13 mouse cellular contexts compared by ENCODE assay signal in genomic region chr4:46585811-46586190, GRCm38 (mm10). TPM values are rescaled to one million over a fixed set of nuclear protein-coding genes. Genes with fewer than 3 reads are reported as not detected.
A peak's percentile ranks its signal among the peaks of the same experiment; 100 is the strongest.
DNase-seq lines count a peak whose midpoint lies in the region; ATAC-seq and TF ChIP-seq lines count a peak whose summit lies in the region.
"Had no signal": no experiment of that assay in that cellular context is flagged by ENCODE, and none has a peak within 500 bp of the region (broad histone marks: within the 10 kb centered on the region; RNA-seq: fewer than 3 reads in every experiment).

No protein-coding gene starts in this region.

- H3K27me3 ChIP-seq in kidney, adult 2 months (replicated peaks; ENCODE audit: control insufficient read depth, insufficient read depth, low read length), result no peaks in the 10 kb centered on the region
- no peaks in the 10 kb centered on the region for H3K27me3 ChIP-seq in testis, adult 2 months (ENCODE audit: control insufficient read depth, insufficient read depth, low read length)
- no peaks in the 10 kb centered on the region for H3K27me3 ChIP-seq in thymus, adult 2 months (ENCODE audit: control insufficient read depth, insufficient read depth, low read length)
- H3K27me3 ChIP-seq: hindbrain, embryonic 12.5 days; liver, embryonic 15.5 days had no signal

- no peak overlapping the region for H3K27ac ChIP-seq in kidney, adult 2 months (ENCODE audit: insufficient read depth, low read depth, low read length)
- H3K27ac ChIP-seq in testis, adult 2 months (ENCODE audit: control insufficient read depth, insufficient read depth, low read depth, low read length), result peak overlapping the region; percentile 39; the same call in 1 of the 2 replicates
- no peak overlapping the region for H3K27ac ChIP-seq in thymus, adult 2 months (ENCODE audit: control insufficient read depth, insufficient read depth, low read length)
- H3K27ac ChIP-seq: hindbrain, embryonic 12.5 days; liver, embryonic 15.5 days had no signal

- H3K4me3 ChIP-seq in kidney, adult 2 months (ENCODE audit: insufficient read depth, low read depth, low read length), result no peak overlapping the region
- H3K4me3 ChIP-seq in testis, adult 2 months (ENCODE audit: control insufficient read depth, low read depth, low read length), result no peak overlapping the region
- H3K4me3 ChIP-seq in thymus, adult 2 months (ENCODE audit: control insufficient read depth, insufficient read depth, low read length), result no peak overlapping the region
- H3K4me3 ChIP-seq: hindbrain, embryonic 12.5 days; liver, embryonic 15.5 days had no signal

- WGBS in kidney, adult 2 months, result 66% methylated on average over 8 of the region's 8 CpGs
- 41% methylated on average over 8 of the region's 8 CpGs for WGBS in thymus, adult 2 months

- no peaks in the 10 kb centered on the region for H3K4me1 ChIP-seq in kidney, adult 2 months (ENCODE audit: control insufficient read depth, insufficient read depth, low read length)
- peaks cover 4% of the 10 kb centered on the region; the same call in 1 of the 2 replicates for H3K4me1 ChIP-seq in testis, adult 2 months (ENCODE audit: control insufficient read depth, insufficient read depth, low read length)
- peaks cover 19% of the 10 kb centered on the region for H3K4me1 ChIP-seq in thymus, adult 2 months (replicated peaks; ENCODE audit: control insufficient read depth, insufficient read depth, low read length)

- no peaks in the 10 kb centered on the region for H3K36me3 ChIP-seq in kidney, adult 2 months (ENCODE audit: control insufficient read depth, insufficient read depth, low read length)
- H3K36me3 ChIP-seq in testis, adult 2 months (ENCODE audit: control insufficient read depth, insufficient read depth, low read length), result no peaks in the 10 kb centered on the region
- no peaks in the 10 kb centered on the region for H3K36me3 ChIP-seq in thymus, adult 2 months (ENCODE audit: control insufficient read depth, insufficient read depth, low read length)
- H3K36me3 ChIP-seq: hindbrain, embryonic 12.5 days; liver, embryonic 15.5 days had no signal

- TF ChIP-seq CTCF in kidney, adult 2 months (conservative IDR thresholded peaks at IDR 0.05; ENCODE audit: insufficient read depth, insufficient read length, low read depth, low read length), result no peak
- TF ChIP-seq CTCF in testis, adult 2 months (IDR thresholded peaks at IDR 0.05; ENCODE audit: control insufficient read depth, insufficient read depth, insufficient replicate concordance, low read depth, low read length), result no peak
- TF ChIP-seq CTCF in thymus, adult 2 months (IDR thresholded peaks at IDR 0.05; ENCODE audit: borderline replicate concordance, control insufficient read depth, extremely low read depth, insufficient read depth, low read length, poor library complexity), result no peak

- no peak for TF ChIP-seq POLR2A in kidney, adult 2 months (IDR thresholded peaks at IDR 0.05; ENCODE audit: low read depth, low read length)
- TF ChIP-seq POLR2A in testis, adult 2 months (IDR thresholded peaks at IDR 0.05; ENCODE audit: control insufficient read depth, low read depth, low read length), result no peak
- no peak for TF ChIP-seq POLR2A in thymus, adult 2 months (IDR thresholded peaks at IDR 0.05; ENCODE audit: control insufficient read depth, extremely low read depth, insufficient read depth, low read length, poor library complexity)

- peak; percentile 40; the same call in 1 of the 2 replicates for ATAC-seq in common myeloid progenitor, adult 5-6 weeks (replicated peaks; ENCODE audit: low read depth, poor library complexity, severe bottlenecking)

- DNase-seq in adrenal gland, postnatal 10 days, result peak; percentile 66
- DNase-seq in adrenal gland, adult 18-20 months (ENCODE audit: low spot score in 2 of 2), result no peak
- peak; percentile 10 for DNase-seq in kidney, postnatal 10 days
- DNase-seq in kidney, adult 2 months, result no peak
- no peak for DNase-seq in T-cell, adult 2 months (ENCODE audit: low spot score)
- DNase-seq in thymus, adult 2 months, result no peak
- DNase-seq: left cerebral cortex, postnatal 4 days; right cerebral cortex, postnatal 14 days; thymus, postnatal 4 days had no signal

RNA-seq across cellular contexts. Expression of gene Coro2a, which starts 16.2 kb away (rescaled TPM):
- total RNA-seq in adrenal gland, postnatal 10 days (2021), result 1 to 10 TPM; 3.0 to 4.3 TPM
- total RNA-seq in adrenal gland, adult 18-20 months (2021), result 1 to 10 TPM; 2.1 to 2.6 TPM
- 4.1 and 4.2 TPM in 2 replicates for polyA plus RNA-seq in kidney, adult 2 months (2012; rRNA removed)
- total RNA-seq in common myeloid progenitor, adult 5-6 weeks (2017), result 47.3 and 61.3 TPM in 2 replicates
- polyA plus RNA-seq in testis, adult 2 months (2012; rRNA removed), result 139 and 175 TPM in 2 replicates
- polyA plus RNA-seq in thymus, adult 2 months (2012; rRNA removed), result 13.5 and 15.9 TPM in 2 replicates

RNA-seq across cellular contexts. Expression of gene Trim14, which starts 49.9 kb away (rescaled TPM):
- total RNA-seq in adrenal gland, postnatal 10 days (2021), result 1 to 10 TPM; 5.1 to 8.7 TPM
- 1 to 10 TPM; 4.7 to 5.0 TPM for total RNA-seq in adrenal gland, adult 18-20 months (2021)
- polyA plus RNA-seq in kidney, adult 2 months (2012; rRNA removed), result 2.3 and 2.6 TPM in 2 replicates
- total RNA-seq in common myeloid progenitor, adult 5-6 weeks (2017), result 24.2 and 28.0 TPM in 2 replicates
- polyA plus RNA-seq in testis, adult 2 months (2012; rRNA removed), result 6.4 and 6.6 TPM in 2 replicates
- polyA plus RNA-seq in thymus, adult 2 months (2012; rRNA removed), result 27.3 and 38.2 TPM in 2 replicates

Comparison
In these comparisons a context has a peak if more than half of its experiments do, and no peak if none do; other contexts are left out.
1. DNase-seq: peak in adrenal gland, postnatal 10 days (single experiment) and kidney, postnatal 10 days (single experiment); none in adrenal gland, adult 18-20 months (0 of 2), kidney, adult 2 months (single experiment), T-cell, adult 2 months (single experiment) and thymus, adult 2 months (single experiment).